12 mouse cellular contexts compared by ENCODE assay signal in genomic region chr11:99366791-99367190, GRCm38 (mm10). TPM values are rescaled to one million over a fixed set of nuclear protein-coding genes. Genes with fewer than 3 reads are reported as not detected.
A peak's percentile ranks its signal among the peaks of the same experiment; 100 is the strongest.
DNase-seq lines count a peak whose midpoint lies in the region; ATAC-seq and TF ChIP-seq lines count a peak whose summit lies in the region.
"Had no signal": no experiment of that assay in that cellular context is flagged by ENCODE, and none has a peak within 500 bp of the region (broad histone marks: within the 10 kb centered on the region; RNA-seq: fewer than 3 reads in every experiment).

No protein-coding gene starts in this region.

- no peak for ATAC-seq in forebrain, embryonic 11.5 days (replicated peaks; ENCODE audit: low FRiP score)
- ATAC-seq in forebrain, embryonic 14.5 days: no peak
- no peak for ATAC-seq in liver, postnatal 0 days
- ATAC-seq in erythroblast, adult 5-6 weeks (replicated peaks; ENCODE audit: low FRiP score, poor library complexity, severe bottlenecking): no peak
- ATAC-seq: forebrain, embryonic 16.5 days had no signal

- no peak overlapping the region for H3K4me2 ChIP-seq in forebrain, embryonic 11.5 days (ENCODE audit: low read depth, low read length, severe bottlenecking)
- H3K4me2 ChIP-seq in forebrain, embryonic 14.5 days (ENCODE audit: low read length): no peak overlapping the region
- H3K4me2 ChIP-seq in liver, postnatal 0 days (ENCODE audit: low read depth, low read length): no peak overlapping the region
- H3K4me2 ChIP-seq: hindbrain, embryonic 15.5 days; limb, embryonic 15.5 days had no signal

- H3K4me3 ChIP-seq in forebrain, embryonic 11.5 days (ENCODE audit: low read depth, low read length): no peak overlapping the region
- H3K4me3 ChIP-seq in forebrain, embryonic 14.5 days (ENCODE audit: low read depth, low read length): no peak overlapping the region
- H3K4me3 ChIP-seq in liver, postnatal 0 days (ENCODE audit: low read depth, low read length): no peak overlapping the region
- H3K4me3 ChIP-seq: hindbrain, embryonic 15.5 days; limb, embryonic 15.5 days; myocyte had no signal

- H3K36me3 ChIP-seq in forebrain, embryonic 11.5 days (ENCODE audit: control insufficient read depth, insufficient read depth, low read length): no peaks in the 10 kb centered on the region
- no peaks in the 10 kb centered on the region for H3K36me3 ChIP-seq in forebrain, embryonic 14.5 days (ENCODE audit: control insufficient read depth, insufficient read depth, low read length)
- H3K36me3 ChIP-seq in liver, postnatal 0 days (replicated peaks; ENCODE audit: insufficient read depth, low read length): no peaks in the 10 kb centered on the region
- H3K36me3 ChIP-seq: hindbrain, embryonic 15.5 days; limb, embryonic 15.5 days had no signal

- H3K9ac ChIP-seq in forebrain, embryonic 11.5 days (ENCODE audit: low read length): no peak overlapping the region
- H3K9ac ChIP-seq in forebrain, embryonic 14.5 days (ENCODE audit: low read length): no peak overlapping the region
- no peak overlapping the region for H3K9ac ChIP-seq in liver, postnatal 0 days (replicated peaks)
- H3K9ac ChIP-seq: hindbrain, embryonic 15.5 days; limb, embryonic 15.5 days had no signal

- no peaks in the 10 kb centered on the region for H3K27me3 ChIP-seq in forebrain, embryonic 11.5 days (ENCODE audit: control insufficient read depth, insufficient read depth, low read length)
- no peaks in the 10 kb centered on the region for H3K27me3 ChIP-seq in forebrain, embryonic 14.5 days (replicated peaks; ENCODE audit: control insufficient read depth, insufficient read depth, low read length)
- 0 out of 2 replicates have a peak, but pooled peaks cover 2% of the 10 kb centered on the region for H3K27me3 ChIP-seq in liver, postnatal 0 days (ENCODE audit: insufficient read depth, low read length)
- H3K27me3 ChIP-seq: hindbrain, embryonic 15.5 days; limb, embryonic 15.5 days had no signal

- H3K4me1 ChIP-seq in forebrain, embryonic 11.5 days (replicated peaks; ENCODE audit: control insufficient read depth, insufficient read depth, low read length): no peaks in the 10 kb centered on the region
- no peaks in the 10 kb centered on the region for H3K4me1 ChIP-seq in forebrain, embryonic 14.5 days (ENCODE audit: control insufficient read depth, insufficient read depth, low read length)
- no peaks in the 10 kb centered on the region for H3K4me1 ChIP-seq in liver, postnatal 0 days (ENCODE audit: insufficient read depth)
- H3K4me1 ChIP-seq: hindbrain, embryonic 15.5 days; limb, embryonic 15.5 days had no signal

- H3K9me3 ChIP-seq in forebrain, embryonic 11.5 days (ENCODE audit: control insufficient read depth, low read length): no peaks in the 10 kb centered on the region
- no peaks in the 10 kb centered on the region for H3K9me3 ChIP-seq in forebrain, embryonic 14.5 days (replicated peaks; ENCODE audit: control insufficient read depth, low read length)
- no peaks in the 10 kb centered on the region for H3K9me3 ChIP-seq in liver, postnatal 0 days (ENCODE audit: low read length)
- H3K9me3 ChIP-seq: hindbrain, embryonic 15.5 days; limb, embryonic 15.5 days had no signal

- WGBS in forebrain, embryonic 11.5 days: 54% methylated on average over 10 of the region's 10 CpGs
- 39% methylated on average over 10 of the region's 10 CpGs for WGBS in forebrain, embryonic 14.5 days
- 45% methylated on average over 10 of the region's 10 CpGs for WGBS in liver, postnatal 0 days (ENCODE audit: insufficient replicate concordance)

- no peak for TF ChIP-seq EP300 in liver, postnatal 0 days (IDR thresholded peaks at IDR 0.05; ENCODE audit: low read depth)

- H3K27ac ChIP-seq in forebrain, embryonic 11.5 days (ENCODE audit: low read depth, low read length): no peak overlapping the region
- no peak overlapping the region for H3K27ac ChIP-seq in forebrain, embryonic 14.5 days (ENCODE audit: low read depth, low read length)
- no peak overlapping the region for H3K27ac ChIP-seq in liver, postnatal 0 days (ENCODE audit: low read depth)
- H3K27ac ChIP-seq: hindbrain, embryonic 15.5 days; limb, embryonic 15.5 days had no signal

- peak; percentile 22; the same call in 1 of the 2 replicates for TF ChIP-seq CTCF in liver, postnatal 0 days (IDR thresholded peaks at IDR 0.05; ENCODE audit: low read depth)

- DNase-seq in forebrain, embryonic 11.5 days (ENCODE audit: low spot score): peak; percentile 53
- DNase-seq in forebrain, embryonic 14.5 days (ENCODE audit: low spot score): no peak
- DNase-seq in liver, postnatal 0 days: peak; percentile 26
- DNase-seq in liver (no peak), ZHBTc4 (ENCODE audit: low read depth, low spot score) (peak; percentile 61)
- peak; percentile 37 for DNase-seq in retina, postnatal 1 day
- DNase-seq in layer of hippocampus, adult 18-20 months (ENCODE audit: low spot score in 2 of 2): no peak

RNA-seq across cellular contexts. Expression of gene Krt28, which starts 7.9 kb away (rescaled TPM):
- 0.32 and 0.45 TPM in 2 replicates for polyA plus RNA-seq in forebrain, embryonic 11.5 days (2014; fragmentation: Nextera tagmentation; extraction: Ambion mirVana)
- polyA plus RNA-seq in forebrain, embryonic 14.5 days (2014; fragmentation: Nextera tagmentation; extraction: Ambion mirVana): 0.17 and 0.34 TPM in 2 replicates
- not detected in 2 replicates for polyA plus RNA-seq in liver, postnatal 0 days (2015; fragmentation: Nextera tagmentation; extraction: Ambion mirVana)
- total RNA-seq in erythroblast, adult 5-6 weeks (2015; ENCODE audit: low replicate concordance): not detected in 2 replicates
- not detected in 2 replicates for total RNA-seq in erythroblast, adult 5-6 weeks (2017; ENCODE audit: low replicate concordance)
- total RNA-seq in layer of hippocampus, adult 18-20 months (2021): under 1 TPM; 0.20 to 0.25 TPM
- polyA plus RNA-seq: forebrain, embryonic 16.5 days had no signal

RNA-seq across cellular contexts. Expression of gene Krt27, which starts 15.9 kb away (rescaled TPM):
- polyA plus RNA-seq in forebrain, embryonic 11.5 days (2014; fragmentation: Nextera tagmentation; extraction: Ambion mirVana): not detected in 2 replicates
- not detected in 2 replicates for polyA plus RNA-seq in forebrain, embryonic 14.5 days (2014; fragmentation: Nextera tagmentation; extraction: Ambion mirVana)
- not detected in 2 replicates for polyA plus RNA-seq in liver, postnatal 0 days (2015; fragmentation: Nextera tagmentation; extraction: Ambion mirVana)
- not detected in 2 replicates for total RNA-seq in erythroblast, adult 5-6 weeks (2015; ENCODE audit: low replicate concordance)
- total RNA-seq in erythroblast, adult 5-6 weeks (2017; ENCODE audit: low replicate concordance): not detected in 2 replicates
- not detected for total RNA-seq in layer of hippocampus, adult 18-20 months (2021)
- polyA plus RNA-seq: forebrain, embryonic 16.5 days; limb, embryonic 15.5 days; myocyte had no signal

RNA-seq across cellular contexts. Expression of gene Krt10, which starts 22.4 kb away (rescaled TPM):
- 26.8 and 28.3 TPM in 2 replicates for polyA plus RNA-seq in forebrain, embryonic 11.5 days (2014; fragmentation: Nextera tagmentation; extraction: Ambion mirVana)
- polyA plus RNA-seq in forebrain, embryonic 14.5 days (2014; fragmentation: Nextera tagmentation; extraction: Ambion mirVana): 30.9 and 33.3 TPM in 2 replicates
- 6.3 and 7.0 TPM in 2 replicates for polyA plus RNA-seq in liver, postnatal 0 days (2015; fragmentation: Nextera tagmentation; extraction: Ambion mirVana)
- total RNA-seq in erythroblast, adult 5-6 weeks (2015; ENCODE audit: low replicate concordance): not detected in 2 replicates
- not detected in 2 replicates for total RNA-seq in erythroblast, adult 5-6 weeks (2017; ENCODE audit: low replicate concordance)
- 10 to 100 TPM; 12.2 to 13.4 TPM for total RNA-seq in layer of hippocampus, adult 18-20 months (2021)

RNA-seq across cellular contexts. Expression of gene Krt26, which starts 29.0 kb away (rescaled TPM):
- polyA plus RNA-seq in forebrain, embryonic 11.5 days (2014; fragmentation: Nextera tagmentation; extraction: Ambion mirVana): not detected in 2 replicates
- not detected in 2 replicates for polyA plus RNA-seq in forebrain, embryonic 14.5 days (2014; fragmentation: Nextera tagmentation; extraction: Ambion mirVana)
- polyA plus RNA-seq in liver, postnatal 0 days (2015; fragmentation: Nextera tagmentation; extraction: Ambion mirVana): not detected in 2 replicates
- total RNA-seq in erythroblast, adult 5-6 weeks (2015; ENCODE audit: low replicate concordance): not detected in 2 replicates
- not detected in 2 replicates for total RNA-seq in erythroblast, adult 5-6 weeks (2017; ENCODE audit: low replicate concordance)
- not detected for total RNA-seq in layer of hippocampus, adult 18-20 months (2021)
- polyA plus RNA-seq: limb, embryonic 15.5 days; myocyte had no signal

RNA-seq across cellular contexts. Expression of gene Krt25, which starts 44.0 kb away (rescaled TPM):
- polyA plus RNA-seq in forebrain, embryonic 11.5 days (2014; fragmentation: Nextera tagmentation; extraction: Ambion mirVana): not detected in 2 replicates
- 0.14 TPM in 1 of 2 replicates, not detected in the other for polyA plus RNA-seq in forebrain, embryonic 14.5 days (2014; fragmentation: Nextera tagmentation; extraction: Ambion mirVana)
- 0.11 and 0.14 TPM in 2 replicates for polyA plus RNA-seq in liver, postnatal 0 days (2015; fragmentation: Nextera tagmentation; extraction: Ambion mirVana)
- total RNA-seq in erythroblast, adult 5-6 weeks (2015; ENCODE audit: low replicate concordance): not detected in 2 replicates
- not detected in 2 replicates for total RNA-seq in erythroblast, adult 5-6 weeks (2017; ENCODE audit: low replicate concordance)
- not detected for total RNA-seq in layer of hippocampus, adult 18-20 months (2021)
- polyA plus RNA-seq: forebrain, embryonic 16.5 days; limb, embryonic 15.5 days; myocyte had no signal

Comparison
In these comparisons a context has a peak if more than half of its experiments do, and no peak if none do; other contexts are left out.
1. DNase-seq: peak in forebrain, embryonic 11.5 days (single experiment), liver, postnatal 0 days (single experiment), ZHBTc4 (single experiment) and retina, postnatal 1 day (single experiment); none in forebrain, embryonic 14.5 days (single experiment), liver (single experiment) and layer of hippocampus, adult 18-20 months (0 of 2).